Mouse (Mus musculus) layer of hippocampus, postnatal 25 days (tissue): ENCODE data around the gene Cip2a. TPM values are rescaled to one million over a fixed set of nuclear protein-coding genes. Genes with fewer than 3 reads are reported as not detected.

ENCODE experiments used
- DNase-seq, 2 experiments: peaks; one replicate each; pipeline ENCODE4 v3.0.0; 2022; ENCODE audit warnings: mixed read lengths in 2 of 2, low spot score in 1 of 2; ENCODE audit errors: extremely low spot score in 1 of 2
- total RNA-seq, 2 experiments: library from RNA; stranded (reverse); gene quantifications; 2 replicates each; pipeline ENCODE4 v1.2.3; 2021

Cip2a gene
- total RNA-seq = 1 to 10 TPM; 1.6 to 2.5 TPM

- DNase-seq = peak; percentile 74 to 88
These were observed at the start of gene Cip2a, which contains the start of gene Dzip3 for GRCm38 (mm10) chr16:48993559-48994342. Gene Cip2a (plus strand): TSS chr16:48994185. Gene Dzip3 (minus strand): TSS chr16:48994165.

- DNase-seq = no peak
These were observed 21.0 kb upstream of the Cip2a start for GRCm38 (mm10) chr16:48972996-48973395.

- DNase-seq = no peak
These were observed 20.4 kb upstream of the Cip2a start for GRCm38 (mm10) chr16:48973548-48973947.

- DNase-seq = no peak
These were observed 14.0 kb upstream of the Cip2a start for GRCm38 (mm10) chr16:48979965-48980364.

- no peak for DNase-seq
These were observed 8.9 kb upstream of the Cip2a start for GRCm38 (mm10) chr16:48985034-48985627.

GRCm38 (mm10) chr16:48989700-48990099 is 4.3 kb upstream of the Cip2a start:
- DNase-seq = no peak

- no peak for DNase-seq
These were observed 1.4 kb upstream of the Cip2a start for GRCm38 (mm10) chr16:48992437-48993230.

GRCm38 (mm10) chr16:48993231-48993558 is 790 bp upstream of the Cip2a start:
- DNase-seq = no peak

- no peak for DNase-seq
These were observed 333 bp downstream of the Cip2a start for GRCm38 (mm10) chr16:48994343-48994693.

GRCm38 (mm10) chr16:49004151-49004550 is 10.2 kb downstream of the Cip2a start:
- DNase-seq = no peak

- no peak for DNase-seq
These were observed 22.8 kb downstream of the Cip2a start for GRCm38 (mm10) chr16:49016620-49017332.

- no peak for DNase-seq
These were observed 41.9 kb downstream of the Cip2a start for GRCm38 (mm10) chr16:49035852-49036251.

- no peak for DNase-seq
These were observed 43.8 kb downstream of the Cip2a start for GRCm38 (mm10) chr16:49037771-49038170.

- DNase-seq = no peak
These were observed 46.7 kb downstream of the Cip2a start for GRCm38 (mm10) chr16:49040554-49041221.

GRCm38 (mm10) chr16:49049214-49049613 is 55.2 kb downstream of the Cip2a start:
- no peak for DNase-seq

GRCm38 (mm10) chr16:49057186-49057585 is 63.2 kb downstream of the Cip2a start, which contains the start of gene Myh15:
Gene Myh15 (plus strand): TSS chr16:49057486.
- DNase-seq = no peak
